Mouse (Mus musculus) kidney, postnatal 14 days (tissue): ENCODE measurements around the gene Lmf1.

Experiments
- DNase-seq: peaks from one replicate; pipeline ENCODE4 v3.0.0; 2022; ENCODE audit warnings: mixed read lengths

The Lmf1 gene

GRCm38 (mm10) chr17:25711136-25711535 is 132.3 kb downstream of the Lmf1 start:
- DNase-seq, result no peak
